Mouse (Mus musculus): ENCODE results near the gene Nbeal2. TPM values are rescaled to one million over a fixed set of nuclear protein-coding genes. Genes with fewer than 3 reads are reported as not detected.

Gene Nbeal2
- polyA plus RNA-seq, 1 experiment from 2014 or later: 0.76 TPM

DNA sequence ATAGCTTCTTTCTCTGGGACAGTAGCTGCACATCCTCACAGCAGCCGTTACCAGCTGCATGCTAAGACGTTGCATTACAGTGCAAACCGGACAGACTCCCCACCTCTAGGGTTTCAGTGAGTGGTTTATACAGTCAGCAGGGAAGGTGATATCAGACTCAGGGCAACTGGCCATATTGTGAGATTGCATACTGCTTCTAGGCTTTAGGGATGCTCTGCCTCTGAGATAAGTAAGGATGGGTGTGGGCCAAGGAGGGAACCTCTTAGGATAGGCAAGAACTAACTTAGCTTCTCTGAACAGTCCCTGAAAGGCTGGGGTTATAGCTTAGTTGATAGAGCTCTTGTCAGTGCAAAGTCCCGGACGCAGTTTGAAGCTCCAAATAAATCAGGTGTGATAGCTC is 15.8 kb upstream of the Nbeal2 start:
- 90% methylated on average over 5 of the region's 5 CpGs for WGBS
- ATAC-seq (ENCODE audit: low FRiP score, low read depth): no peak
- no peak overlapping the region for H3K9ac ChIP-seq

DNA sequence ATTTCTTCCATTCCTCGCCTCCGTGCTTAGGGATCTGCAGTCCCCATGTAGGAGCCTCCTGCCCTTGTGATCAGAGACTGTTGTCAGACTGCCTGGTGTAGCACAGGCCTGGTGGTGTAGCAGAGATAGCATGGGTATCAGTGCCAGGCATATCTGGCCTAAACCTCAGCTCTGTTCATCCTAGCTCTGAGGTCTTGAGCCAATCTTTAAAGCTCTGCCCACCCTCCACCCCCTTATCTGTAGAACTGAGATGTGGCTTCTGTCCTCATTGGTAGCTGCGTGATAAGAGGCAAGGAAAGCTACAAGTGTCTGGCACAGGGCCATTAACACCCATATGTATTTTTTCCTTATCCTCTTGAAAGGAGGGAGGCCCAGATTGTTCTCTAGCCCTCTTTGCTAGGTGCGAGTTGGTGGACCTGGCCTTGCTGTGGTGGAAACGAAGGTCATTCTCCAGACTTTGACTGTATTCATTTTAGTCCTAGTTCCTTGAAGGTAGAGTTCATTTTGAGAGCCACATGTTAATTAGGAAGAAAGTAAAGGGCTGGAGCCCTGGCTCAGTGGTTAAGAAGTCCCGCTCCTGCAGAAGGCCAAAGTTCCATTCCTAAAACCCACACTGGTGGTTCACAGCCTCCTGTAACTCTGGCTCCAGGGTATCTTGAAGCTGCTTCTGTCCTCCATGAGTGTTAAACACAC is 14.8 kb upstream of the Nbeal2 start:
- no peaks in the 10 kb centered on the region for H3K9me3 ChIP-seq
- no peak overlapping the region for H3K9ac ChIP-seq
- H3K36me3 ChIP-seq: no peaks in the 10 kb centered on the region
- H3K4me3 ChIP-seq: no peak overlapping the region
- H3K27me3 ChIP-seq: no peaks in the 10 kb centered on the region
- no peak overlapping the region for H3K4me2 ChIP-seq (replicated peaks)
- H3K4me1 ChIP-seq: peaks cover 22% of the 10 kb centered on the region
- no peak overlapping the region for H3K27ac ChIP-seq
- ATAC-seq (ENCODE audit: low FRiP score, low read depth): no peak
- 92% methylated on average over 6 of the region's 6 CpGs for WGBS

More for the DNA sequence above, 15.8 kb upstream of the Nbeal2 start:
- Histone ChIP-seq H3K27me3 (no peaks in the 10 kb centered on the region), H3K27ac (no peak overlapping the region), H3K9me3 (no peaks in the 10 kb centered on the region), H3K4me2 (replicated peaks) (no peak overlapping the region), H3K4me1 (peaks cover 22% of the 10 kb centered on the region), H3K36me3 (no peaks in the 10 kb centered on the region; the same call in 1 of the 2 replicates), H3K4me3 (no peak overlapping the region)

GRCm38 (mm10) chr9:110667219-110667836 is 13.4 kb upstream of the Nbeal2 start:
- Histone ChIP-seq H3K4me1 (peaks cover 17% of the 10 kb centered on the region), H3K4me2 (replicated peaks) (no peak overlapping the region), H3K9me3 (no peaks in the 10 kb centered on the region), H3K36me3 (no peaks in the 10 kb centered on the region), H3K4me3 (no peak overlapping the region), H3K9ac (0 out of 2 replicates have a peak overlapping the region, but pooled peaks have one; percentile 25), H3K27me3 (no peaks in the 10 kb centered on the region), H3K27ac (no peak overlapping the region)
- no peak for ATAC-seq (ENCODE audit: low FRiP score, low read depth)
- 55% methylated on average over 4 of the region's 4 CpGs for WGBS

- Histone ChIP-seq H3K4me3 (no peak overlapping the region), H3K4me1 (peaks cover 17% of the 10 kb centered on the region), H3K27me3 (no peaks in the 10 kb centered on the region), H3K36me3 (no peaks in the 10 kb centered on the region), H3K4me2 (replicated peaks) (no peak overlapping the region), H3K9ac (no peak overlapping the region), H3K27ac (no peak overlapping the region), H3K9me3 (no peaks in the 10 kb centered on the region)
- 45% methylated on average over 8 of the region's 8 CpGs for WGBS
- ATAC-seq (ENCODE audit: low FRiP score, low read depth): no peak
Measured at GRCm38 (mm10) chr9:110666374-110666773, 12.4 kb upstream of the Nbeal2 start.

- no peaks in the 10 kb centered on the region for H3K9me3 ChIP-seq
- WGBS: 14% methylated on average over 4 of the region's 4 CpGs
- H3K27me3 ChIP-seq: no peaks in the 10 kb centered on the region
- H3K4me3 ChIP-seq: no peak overlapping the region
- H3K36me3 ChIP-seq: no peaks in the 10 kb centered on the region
- no peak overlapping the region for H3K27ac ChIP-seq
- ATAC-seq (ENCODE audit: low FRiP score, low read depth): 0 out of 2 replicates have a peak, but pooled peaks have one; percentile 44
- no peak overlapping the region for H3K9ac ChIP-seq
- H3K4me2 ChIP-seq (replicated peaks): no peak overlapping the region; the same call in 1 of the 2 replicates
- peaks cover 17% of the 10 kb centered on the region for H3K4me1 ChIP-seq
Measured at GRCm38 (mm10) chr9:110665912-110666311, 12.0 kb upstream of the Nbeal2 start.

DNA sequence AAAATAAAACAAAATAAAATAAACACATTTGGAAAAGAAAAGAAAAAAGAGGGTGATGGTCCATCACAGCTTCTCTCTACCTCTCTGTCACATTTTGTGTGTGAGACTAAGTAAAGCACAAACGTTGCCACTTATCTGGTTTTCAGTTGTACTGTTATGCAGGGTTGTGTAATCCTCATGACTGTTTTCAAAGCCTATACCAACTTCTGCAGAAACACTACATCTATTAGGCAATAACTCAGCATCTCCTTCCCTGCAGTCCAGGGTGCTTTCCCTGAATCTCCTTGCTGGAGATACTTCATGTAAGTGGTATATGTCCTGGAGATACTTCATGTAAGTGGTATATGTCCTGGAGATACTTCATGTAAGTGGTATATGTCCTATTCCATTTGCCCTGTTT is 8.9 kb upstream of the Nbeal2 start:
- Histone ChIP-seq H3K9me3 (no peaks in the 10 kb centered on the region), H3K27me3 (no peaks in the 10 kb centered on the region), H3K4me3 (no peak overlapping the region), H3K9ac (no peak overlapping the region), H3K27ac (no peak overlapping the region), H3K36me3 (no peaks in the 10 kb centered on the region), H3K4me2 (replicated peaks) (no peak overlapping the region), H3K4me1 (peaks cover 20% of the 10 kb centered on the region)
- 86% methylated on average over 1 of the region's 1 CpGs for WGBS
- no peak for ATAC-seq (ENCODE audit: low FRiP score, low read depth)

GRCm38 (mm10) chr9:110660856-110661612 is 7.1 kb upstream of the Nbeal2 start:
- WGBS: 67% methylated on average over 7 of the region's 7 CpGs
- Histone ChIP-seq H3K9ac (no peak overlapping the region), H3K4me1 (peaks cover 16% of the 10 kb centered on the region), H3K9me3 (no peaks in the 10 kb centered on the region), H3K4me2 (replicated peaks) (no peak overlapping the region), H3K27ac (no peak overlapping the region), H3K36me3 (no peaks in the 10 kb centered on the region), H3K4me3 (no peak overlapping the region), H3K27me3 (no peaks in the 10 kb centered on the region)
- ATAC-seq (ENCODE audit: low FRiP score, low read depth): no peak

GRCm38 (mm10) chr9:110660208-110660607 is 6.2 kb upstream of the Nbeal2 start:
- H3K36me3 ChIP-seq: no peaks in the 10 kb centered on the region
- peaks cover 16% of the 10 kb centered on the region for H3K4me1 ChIP-seq
- H3K9ac ChIP-seq: no peak overlapping the region
- H3K4me2 ChIP-seq (replicated peaks): no peak overlapping the region
- WGBS: 74% methylated on average over 2 of the region's 2 CpGs
- H3K4me3 ChIP-seq: no peak overlapping the region
- no peak overlapping the region for H3K27ac ChIP-seq
- no peak for ATAC-seq (ENCODE audit: low FRiP score, low read depth)
- peaks cover under 1% of the 10 kb centered on the region; the same call in 1 of the 2 replicates for H3K27me3 ChIP-seq
- H3K9me3 ChIP-seq: no peaks in the 10 kb centered on the region

DNA sequence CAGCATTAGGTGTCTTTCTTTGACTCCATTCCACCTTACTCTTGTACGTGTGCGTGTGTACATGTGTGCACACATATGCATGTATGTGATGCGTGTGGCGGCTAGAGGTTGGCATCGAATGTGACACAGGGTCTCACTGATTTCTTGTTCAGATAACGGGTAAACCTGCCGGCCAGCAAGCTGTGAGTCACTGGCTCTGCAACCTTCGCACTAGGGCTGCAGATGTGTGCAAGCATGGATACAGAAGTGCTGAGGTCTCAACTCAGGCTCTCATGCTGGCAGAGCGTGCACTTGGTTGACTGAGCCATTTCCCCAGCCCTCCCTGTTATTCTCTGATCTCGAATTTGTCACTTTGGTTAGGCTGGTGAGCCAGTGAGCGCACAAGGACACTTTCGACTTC is 5.6 kb upstream of the Nbeal2 start:
- Histone ChIP-seq H3K36me3 (no peaks in the 10 kb centered on the region), H3K27ac (no peak overlapping the region), H3K4me1 (peaks cover 22% of the 10 kb centered on the region), H3K4me2 (replicated peaks) (no peak overlapping the region), H3K27me3 (peaks cover 8% of the 10 kb centered on the region), H3K4me3 (no peak overlapping the region), H3K9me3 (no peaks in the 10 kb centered on the region), H3K9ac (no peak overlapping the region)
- no peak for ATAC-seq (ENCODE audit: low FRiP score, low read depth)
- WGBS: 89% methylated on average over 12 of the region's 12 CpGs

GRCm38 (mm10) chr9:110657474-110658078 is 3.6 kb upstream of the Nbeal2 start:
- Histone ChIP-seq H3K4me2 (replicated peaks) (peak overlapping the region; percentile 75), H3K27ac (no peak overlapping the region), H3K36me3 (no peaks in the 10 kb centered on the region), H3K27me3 (peaks cover 27% of the 10 kb centered on the region), H3K9me3 (no peaks in the 10 kb centered on the region), H3K9ac (peak overlapping the region; percentile 77; the same call in 1 of the 2 replicates), H3K4me1 (peaks cover 39% of the 10 kb centered on the region), H3K4me3 (peak overlapping the region; percentile 70)
- ATAC-seq (ENCODE audit: low FRiP score, low read depth): no peak
- WGBS: 86% methylated on average over 13 of the region's 13 CpGs

- H3K4me3 ChIP-seq: peak within 1 kb of the TSS; percentile 70
- H3K4me2 ChIP-seq (replicated peaks): peak within 1 kb of the TSS; percentile 75
- peaks cover 37% of the 10 kb centered on the region for H3K27me3 ChIP-seq
- no peaks in the 10 kb centered on the region for H3K9me3 ChIP-seq
- WGBS: under 1% methylated on average over 52 of the region's 52 CpGs
- peak within 1 kb of the TSS; percentile 77 for H3K9ac ChIP-seq
- peak within 1 kb of the TSS; percentile 69; the same call in 1 of the 2 replicates for H3K27ac ChIP-seq
- peaks cover 45% of the 10 kb centered on the region for H3K4me1 ChIP-seq
- no peaks in the 10 kb centered on the region for H3K36me3 ChIP-seq
- peak; percentile 96 for ATAC-seq (ENCODE audit: low FRiP score, low read depth)
Measured at GRCm38 (mm10) chr9:110656249-110657221, 2.6 kb upstream of the Nbeal2 start, which contains the start of gene Ccdc12. Gene Ccdc12 (plus strand): TSS chr9:110656503.

All from limb, embryonic 13.5 days (tissue).